Mouse (Mus musculus) olfactory bulb, adult 2 months (tissue): ENCODE data around the gene Lig3.

ENCODE experiments used
- CTCF ChIP-seq: fragments of 200-500 bp; IDR thresholded peaks from 2 replicates; pipeline ENCODE4 v1.5.1; 2012; ENCODE audit warnings: low read depth, mild to moderate bottlenecking, low read length, moderate library complexity; ENCODE audit not compliant: insufficient read depth
- POLR2A ChIP-seq: fragments of 200-500 bp; IDR thresholded peaks from 2 replicates; pipeline ENCODE4 v1.6.1; 2012; ENCODE audit warnings: mild to moderate bottlenecking, low read depth, low read length, moderate library complexity; ENCODE audit not compliant: insufficient read depth

GRCm38 (mm10) chr11:82845415-82846078 is 64.6 kb downstream of the Lig3 start:
- TF ChIP-seq CTCF = no peak
- no peak for TF ChIP-seq POLR2A
